Mouse (Mus musculus): Measurements from ENCODE around the gene Gm20388. TPM values are rescaled to one million over a fixed set of nuclear protein-coding genes. Genes with fewer than 3 reads are reported as not detected.

Gene Gm20388
- total and polyA plus RNA-seq, 2 experiments from 2014 or later = 17.3 TPM; not detected in 1

GRCm38 (mm10) chr8:123212321-123213117 is 3301.9 kb downstream of the Gm20388 start, which contains the start of the genes Chmp1a and Spata33:
TSS of gene Chmp1a (minus strand) at chr8:123212763.
TSS of gene Spata33 (plus strand) at chr8:123212832.
- peak within 1 kb of the TSS; percentile 68 for H3K27ac ChIP-seq (ENCODE audit: low read depth)
- peak; percentile 39 for TF ChIP-seq CTCF (IDR thresholded peaks at IDR 0.05; ENCODE audit: low read depth)
- peak; percentile 91 for TF ChIP-seq EP300 (IDR thresholded peaks at IDR 0.05; ENCODE audit: low read depth)

GRCm38 (mm10) chr8:123213118-123213772 is 3302.6 kb downstream of the Gm20388 start:
- Histone ChIP-seq H3K4me2 (ENCODE audit: low read depth, low read length) (peak overlapping the region; percentile 84), H3K9ac (replicated peaks; ENCODE audit: low read depth, low read length) (peak overlapping the region; percentile 61), H3K9me3 (replicated peaks; ENCODE audit: control insufficient read depth, low read length) (no peaks in the 10 kb centered on the region), H3K27me3 (ENCODE audit: control insufficient read depth, insufficient read depth, low read length) (no peaks in the 10 kb centered on the region), H3K4me1 (ENCODE audit: control insufficient read depth, insufficient read depth) (peaks cover 31% of the 10 kb centered on the region), H3K36me3 (replicated peaks; ENCODE audit: control insufficient read depth, insufficient read depth, low read length) (peaks cover 20% of the 10 kb centered on the region), H3K4me3 (ENCODE audit: low read depth, low read length) (peak overlapping the region; percentile 83), H3K27ac (ENCODE audit: low read depth) (peak overlapping the region; percentile 68)
- WGBS = 18% methylated on average over 22 of the region's 22 CpGs
- no peak for TF ChIP-seq CTCF (IDR thresholded peaks at IDR 0.05; ENCODE audit: low read depth)
- TF ChIP-seq EP300 (IDR thresholded peaks at IDR 0.05; ENCODE audit: low read depth) = no peak
- ATAC-seq (ENCODE audit: insufficient read depth, low read depth) (0 out of 2 replicates have a peak, but pooled peaks have one; percentile 2), DNase-seq (ENCODE audit: low spot score) (no peak)

More at GRCm38 (mm10) chr8:123212321-123213117, 3301.9 kb downstream of the Gm20388 start, which contains the start of the genes Chmp1a and Spata33:
- DNase-seq (ENCODE audit: low spot score) (peak; percentile 88), ATAC-seq (ENCODE audit: insufficient read depth, low read depth) (peak; percentile 91)
- under 1% methylated on average over 76 of the region's 76 CpGs for WGBS
- H3K4me1 ChIP-seq (ENCODE audit: control insufficient read depth, insufficient read depth) = peaks cover 31% of the 10 kb centered on the region
- peak within 1 kb of the TSS; percentile 93 for H3K9ac ChIP-seq (replicated peaks; ENCODE audit: low read depth, low read length)
- H3K4me2 ChIP-seq (ENCODE audit: low read depth, low read length) = peak within 1 kb of the TSS; percentile 84
- H3K36me3 ChIP-seq (replicated peaks; ENCODE audit: control insufficient read depth, insufficient read depth, low read length) = peaks cover 28% of the 10 kb centered on the region
- no peaks in the 10 kb centered on the region for H3K27me3 ChIP-seq (ENCODE audit: control insufficient read depth, insufficient read depth, low read length)
- no peaks in the 10 kb centered on the region for H3K9me3 ChIP-seq (replicated peaks; ENCODE audit: control insufficient read depth, low read length)
- H3K4me3 ChIP-seq (ENCODE audit: low read depth, low read length) = peak within 1 kb of the TSS; percentile 83

GRCm38 (mm10) chr8:123215430-123215829 is 3304.8 kb downstream of the Gm20388 start:
- H3K27me3 ChIP-seq (ENCODE audit: control insufficient read depth, insufficient read depth, low read length) = no peaks in the 10 kb centered on the region
- H3K9ac ChIP-seq (replicated peaks; ENCODE audit: low read depth, low read length) = no peak overlapping the region
- no peaks in the 10 kb centered on the region for H3K36me3 ChIP-seq (replicated peaks; ENCODE audit: control insufficient read depth, insufficient read depth, low read length)
- H3K4me1 ChIP-seq (ENCODE audit: control insufficient read depth, insufficient read depth) = peaks cover 31% of the 10 kb centered on the region
- no peaks in the 10 kb centered on the region for H3K9me3 ChIP-seq (replicated peaks; ENCODE audit: control insufficient read depth, low read length)
- peak; percentile 64 for ATAC-seq (ENCODE audit: insufficient read depth, low read depth)
- TF ChIP-seq EP300 (IDR thresholded peaks at IDR 0.05; ENCODE audit: low read depth) = peak; percentile 60; the same call in 1 of the 2 replicates
- no peak for TF ChIP-seq CTCF (IDR thresholded peaks at IDR 0.05; ENCODE audit: low read depth)
- H3K4me2 ChIP-seq (ENCODE audit: low read depth, low read length) = no peak overlapping the region
- DNase-seq (ENCODE audit: low spot score) = peak; percentile 60
- H3K27ac ChIP-seq (ENCODE audit: low read depth) = peak overlapping the region; percentile 38
- H3K4me3 ChIP-seq (ENCODE audit: low read depth, low read length) = no peak overlapping the region
- 32% methylated on average over 3 of the region's 3 CpGs for WGBS

- no peak overlapping the region for H3K4me2 ChIP-seq (ENCODE audit: low read depth, low read length)
These were observed 3310.3 kb downstream of the Gm20388 start for GRCm38 (mm10) chr8:123220917-123221316.

More at GRCm38 (mm10) chr8:123220917-123221316, 3310.3 kb downstream of the Gm20388 start:
- no peak for TF ChIP-seq EP300 (IDR thresholded peaks at IDR 0.05; ENCODE audit: low read depth)
- TF ChIP-seq CTCF (IDR thresholded peaks at IDR 0.05; ENCODE audit: low read depth) = no peak
- no peak overlapping the region for H3K9ac ChIP-seq (replicated peaks; ENCODE audit: low read depth, low read length)
- peaks cover 14% of the 10 kb centered on the region; the same call in 1 of the 2 replicates for H3K4me1 ChIP-seq (ENCODE audit: control insufficient read depth, insufficient read depth)
- H3K9me3 ChIP-seq (replicated peaks; ENCODE audit: control insufficient read depth, low read length) = no peaks in the 10 kb centered on the region
- no peaks in the 10 kb centered on the region for H3K27me3 ChIP-seq (ENCODE audit: control insufficient read depth, insufficient read depth, low read length)
- no peak overlapping the region for H3K27ac ChIP-seq (ENCODE audit: low read depth)
- ATAC-seq (ENCODE audit: insufficient read depth, low read depth) (no peak), DNase-seq (ENCODE audit: low spot score) (no peak)
- H3K4me3 ChIP-seq (ENCODE audit: low read depth, low read length) = no peak overlapping the region
- 48% methylated on average over 1 of the region's 1 CpGs for WGBS
- no peaks in the 10 kb centered on the region for H3K36me3 ChIP-seq (replicated peaks; ENCODE audit: control insufficient read depth, insufficient read depth, low read length)
